ENCODE assay signal across 24 mouse cellular contexts in the genomic region with DNA sequence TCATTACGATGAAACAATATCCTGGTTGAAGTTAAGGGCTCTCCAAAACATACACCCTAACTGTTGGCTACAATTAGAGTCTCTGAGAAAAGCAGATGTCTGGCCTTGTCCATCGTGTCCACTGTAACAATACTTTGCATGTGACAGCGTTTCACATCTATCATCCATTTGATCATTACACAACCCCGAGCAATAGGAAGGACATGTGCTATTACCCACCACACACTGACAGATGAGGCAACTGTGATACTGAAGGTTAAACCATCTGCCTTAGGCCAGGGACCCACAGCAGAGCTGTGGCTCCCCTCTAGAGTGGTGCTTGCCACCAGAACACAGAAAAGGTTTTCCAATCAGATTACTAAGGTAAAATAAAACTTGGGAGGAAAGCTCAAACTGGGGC.
"Had no signal": no experiment of that assay in that cellular context is flagged by ENCODE, and none has a peak within 500 bp of the region (broad histone marks: within the 10 kb centered on the region; RNA-seq: fewer than 3 reads in every experiment).

No protein-coding gene starts in this region.

- H3K9ac ChIP-seq: heart, embryonic 13.5 days; heart, embryonic 15.5 days; hindbrain, embryonic 13.5 days; hindbrain, embryonic 15.5 days; limb, embryonic 13.5 days; limb, embryonic 15.5 days; liver, embryonic 12.5 days; liver, embryonic 14.5 days had no signal

- ATAC-seq: hindbrain, postnatal 0 days; intestine, embryonic 16.5 days; liver, embryonic 12.5 days had no signal

- H3K27ac ChIP-seq: heart, adult 2 months; heart, embryonic 13.5 days; heart, embryonic 15.5 days; hindbrain, embryonic 13.5 days; hindbrain, embryonic 15.5 days; hindbrain, postnatal 0 days; limb, embryonic 13.5 days; limb, embryonic 15.5 days; liver, embryonic 12.5 days; liver, embryonic 14.5 days had no signal

- DNase-seq: gastrocnemius, postnatal 14 days; gastrocnemius, postnatal 36 days; heart, adult 11 months; heart, adult 2 months; heart, postnatal 14 days; heart, postnatal 36 days; kidney, adult 11 months; kidney, adult 2 months; kidney, postnatal 10 days; kidney, postnatal 36 days; layer of hippocampus, adult 9-11 months; layer of hippocampus, postnatal 36 days; left cerebral cortex, postnatal 4 days had no signal

- H3K4me1 ChIP-seq: hindbrain, embryonic 15.5 days; limb, embryonic 13.5 days; limb, embryonic 15.5 days had no signal

- H3K36me3 ChIP-seq: hindbrain, embryonic 13.5 days; hindbrain, embryonic 15.5 days had no signal

- H3K27me3 ChIP-seq: heart, embryonic 13.5 days; heart, embryonic 15.5 days; hindbrain, embryonic 13.5 days; hindbrain, embryonic 15.5 days; limb, embryonic 13.5 days; limb, embryonic 15.5 days; liver, embryonic 12.5 days had no signal

- H3K4me3 ChIP-seq: heart, adult 2 months; heart, embryonic 13.5 days; heart, embryonic 15.5 days; hindbrain, embryonic 13.5 days; hindbrain, embryonic 15.5 days; limb, embryonic 13.5 days; limb, embryonic 15.5 days; liver, embryonic 12.5 days had no signal

- H3K4me2 ChIP-seq: heart, embryonic 11.5 days; heart, embryonic 13.5 days; heart, embryonic 15.5 days; hindbrain, embryonic 13.5 days; hindbrain, embryonic 15.5 days; limb, embryonic 13.5 days; limb, embryonic 15.5 days; liver, embryonic 12.5 days had no signal

- H3K9me3 ChIP-seq: heart, embryonic 13.5 days; heart, embryonic 15.5 days; hindbrain, embryonic 13.5 days; hindbrain, embryonic 15.5 days; limb, embryonic 13.5 days; limb, embryonic 15.5 days; liver, embryonic 12.5 days had no signal
